Comparison of ENCODE assay signal across 21 mouse cellular contexts in the genomic region with DNA sequence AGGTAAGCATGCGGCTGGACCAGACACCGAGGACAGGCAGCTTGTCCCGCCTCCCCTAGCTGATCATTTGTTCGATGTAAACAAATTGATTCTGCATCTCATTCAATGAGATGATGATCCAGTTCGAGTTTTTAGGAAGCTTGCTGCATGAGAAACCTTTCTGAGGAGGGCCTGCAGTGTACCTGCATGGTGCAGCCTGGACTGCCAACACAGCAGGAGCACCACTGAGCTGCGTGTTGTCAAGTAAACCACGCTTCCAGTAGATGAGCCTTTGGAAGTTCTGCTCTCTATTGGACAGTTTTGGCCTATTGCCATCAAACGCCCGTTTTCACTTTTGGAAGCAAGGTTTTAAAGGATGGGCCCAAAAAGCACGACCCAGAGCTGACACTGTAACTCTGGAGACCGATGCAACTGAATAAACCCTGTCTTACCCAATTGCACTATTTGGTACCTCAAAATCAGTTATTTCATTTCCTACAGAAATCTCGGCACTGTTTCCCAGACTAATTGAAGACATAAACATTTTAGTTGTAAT.
"Had no signal": no experiment of that assay in that cellular context is flagged by ENCODE, and none has a peak within 500 bp of the region (broad histone marks: within the 10 kb centered on the region; RNA-seq: fewer than 3 reads in every experiment).

No protein-coding gene starts in this region.

- H3K9me3 ChIP-seq: limb, embryonic 12.5 days; limb, embryonic 15.5 days; liver, embryonic 13.5 days; megakaryocyte, embryonic 14.5 days; midbrain, embryonic 10.5 days; midbrain, embryonic 13.5 days; neural tube, embryonic 12.5 days; neural tube, embryonic 15.5 days; stomach, embryonic 15.5 days had no signal

- H3K4me1 ChIP-seq: neural tube, embryonic 12.5 days had no signal

- ATAC-seq: lung, postnatal 0 days; midbrain, embryonic 13.5 days; midbrain, embryonic 16.5 days had no signal

- DNase-seq: kidney, adult 9 months; kidney, postnatal 14 days; kidney, postnatal 4 days; left cerebral cortex, postnatal 4 days; liver, embryonic 13.5 days; lung, adult 2 months; lung, postnatal 36 days; right cerebral cortex, adult 18-20 months; right cerebral cortex, postnatal 14 days; right cerebral cortex, postnatal 4 days; thymus, postnatal 25 days had no signal

- H3K27me3 ChIP-seq: limb, embryonic 12.5 days; limb, embryonic 15.5 days; liver, embryonic 13.5 days; megakaryocyte, embryonic 14.5 days; midbrain, embryonic 13.5 days; neural tube, embryonic 12.5 days; neural tube, embryonic 15.5 days; stomach, embryonic 15.5 days had no signal

- H3K9ac ChIP-seq: limb, embryonic 12.5 days; limb, embryonic 15.5 days; liver, embryonic 13.5 days; midbrain, embryonic 13.5 days; neural tube, embryonic 12.5 days; neural tube, embryonic 15.5 days; stomach, embryonic 15.5 days had no signal

- H3K4me2 ChIP-seq: limb, embryonic 12.5 days; limb, embryonic 15.5 days; liver, embryonic 13.5 days; midbrain, embryonic 13.5 days; neural tube, embryonic 12.5 days; neural tube, embryonic 15.5 days; stomach, embryonic 15.5 days had no signal

- H3K27ac ChIP-seq: limb, embryonic 12.5 days; limb, embryonic 15.5 days; liver, embryonic 13.5 days; midbrain, embryonic 10.5 days; midbrain, embryonic 13.5 days; neural tube, embryonic 12.5 days; neural tube, embryonic 15.5 days; stomach, embryonic 15.5 days had no signal

- H3K4me3 ChIP-seq: limb, embryonic 12.5 days; limb, embryonic 15.5 days; liver, embryonic 13.5 days; megakaryocyte, embryonic 14.5 days; midbrain, embryonic 10.5 days; midbrain, embryonic 13.5 days; neural tube, embryonic 12.5 days; neural tube, embryonic 15.5 days; stomach, embryonic 15.5 days had no signal
